Mouse (Mus musculus) CH12.LX (cell line): ENCODE measurements around the gene Apba2. TPM values are rescaled to one million over a fixed set of nuclear protein-coding genes. Genes with fewer than 3 reads are reported as not detected.
A peak's percentile ranks its signal among the peaks of the same experiment; 100 is the strongest.

Experiments
- DNase-seq: peaks from one replicate; pipeline ENCODE4 v3.0.0-alpha.2; 2013; ENCODE audit errors: extremely low read depth
- H3K27ac ChIP-seq: 2 replicates; pipeline ENCODE4 v1.5.1; 2012; ENCODE audit warnings: low read depth, mild to moderate bottlenecking, control low read depth, moderate library complexity; ENCODE audit not compliant: insufficient read depth
- H3K27me3 ChIP-seq: replicated peaks from 2 replicates; pipeline ENCODE3; 2012; ENCODE audit warnings: inconsistent platforms
- H3K36me3 ChIP-seq, 2 experiments: replicated peaks in 1 of 2; 2 replicates each; pipeline versions ENCODE3 to v1.6.1; 2012; ENCODE audit warnings: inconsistent platforms in 1 of 2, low read length in 1 of 2, mild to moderate bottlenecking in 1 of 2, mixed read lengths in 1 of 2, moderate library complexity in 1 of 2; ENCODE audit not compliant: control insufficient read depth in 1 of 2, insufficient read depth in 1 of 2
- H3K4me1 ChIP-seq, 2 experiments: 2 replicates each; pipeline ENCODE4 v1.6.1; 2012; ENCODE audit warnings: inconsistent platforms in 1 of 2, moderate library complexity in 1 of 2; ENCODE audit not compliant: insufficient read depth in 2 of 2, control insufficient read depth in 1 of 2
- H3K4me2 ChIP-seq: 2 replicates; pipeline ENCODE4 v1.6.1; 2012; ENCODE audit warnings: low read depth, mild to moderate bottlenecking, control low read depth; ENCODE audit not compliant: poor library complexity, insufficient read depth, severe bottlenecking
- H3K4me3 ChIP-seq, 3 experiments: fragments of 150-350 bp in 1 of 3; sonication (generic) in 1 of 3; replicated peaks in 1 of 3; 2 replicates each; pipeline versions ENCODE3 to v1.5.1; 2011 to 2012; ENCODE audit warnings: low read depth in 2 of 3, low read length in 2 of 3, mild to moderate bottlenecking in 2 of 3, moderate library complexity in 2 of 3, control low read depth in 1 of 3, improper control_type of control experiment in 1 of 3, inconsistent platforms in 1 of 3, mixed read lengths in 1 of 3; ENCODE audit not compliant: poor library complexity in 1 of 3
- H3K79me2 ChIP-seq: replicated peaks from 2 replicates; pipeline ENCODE4 v1.6.1; 2012; ENCODE audit warnings: mild to moderate bottlenecking, moderate library complexity; ENCODE audit not compliant: control insufficient read depth, poor library complexity, insufficient read depth, severe bottlenecking; ENCODE audit errors: extremely low read depth
- H3K9ac ChIP-seq: 2 replicates; pipeline ENCODE4 v1.6.1; 2012; ENCODE audit warnings: low read depth, mild to moderate bottlenecking, control low read depth, moderate library complexity; ENCODE audit not compliant: insufficient read depth
- H3K9me3 ChIP-seq: replicated peaks from 2 replicates; pipeline ENCODE3; 2012; ENCODE audit warnings: low read length, inconsistent platforms, mixed read lengths
- CHD1 ChIP-seq: IDR thresholded peaks from 2 replicates; pipeline ENCODE4 v1.6.1; 2012; ENCODE audit warnings: low read depth, low read length, improper control_type of control experiment, inconsistent platforms
- CTCF ChIP-seq, 2 experiments: IDR thresholded peaks in 1 of 2; conservative IDR thresholded peaks in 1 of 2; 2 replicates each; pipeline ENCODE4 v1.5.1; 2011 to 2012; ENCODE audit warnings: low read depth in 2 of 2, low read length in 2 of 2, improper control_type of control experiment in 1 of 2, inconsistent platforms in 1 of 2, mild to moderate bottlenecking in 1 of 2, moderate library complexity in 1 of 2
- E2F4 ChIP-seq: IDR thresholded peaks from 2 replicates; pipeline ENCODE4 v1.6.1; 2011; ENCODE audit warnings: low read depth, low read length, improper control_type of control experiment; ENCODE audit not compliant: insufficient replicate concordance
- EP300 ChIP-seq: IDR thresholded peaks from 2 replicates; pipeline ENCODE4 v1.6.1; 2011; ENCODE audit warnings: low read length, improper control_type of control experiment
- ETS1 ChIP-seq: conservative IDR thresholded peaks from 2 replicates; pipeline ENCODE4 v1.6.1; 2012; ENCODE audit warnings: low read depth, mild to moderate bottlenecking, inconsistent platforms, low read length, improper control_type of control experiment, moderate library complexity
- HCFC1 ChIP-seq: IDR thresholded peaks from 2 replicates; pipeline ENCODE4 v1.6.1; 2012; ENCODE audit warnings: low read depth, mild to moderate bottlenecking, inconsistent platforms, low read length, improper control_type of control experiment
- JUN ChIP-seq: IDR thresholded peaks from 2 replicates; pipeline ENCODE4 v1.6.1; 2011; ENCODE audit warnings: low read depth, mild to moderate bottlenecking, low read length, improper control_type of control experiment, moderate library complexity; ENCODE audit not compliant: insufficient read depth
- JUND ChIP-seq: conservative IDR thresholded peaks from 2 replicates; pipeline ENCODE4 v1.6.1; 2011; ENCODE audit warnings: low read depth, low read length, improper control_type of control experiment
- KAT2A ChIP-seq: IDR thresholded peaks from 2 replicates; pipeline ENCODE4 v1.6.1; 2012; ENCODE audit warnings: low read length, improper control_type of control experiment, inconsistent platforms; ENCODE audit not compliant: insufficient replicate concordance
- MAFK ChIP-seq: IDR thresholded peaks from 2 replicates; pipeline ENCODE4 v1.6.1; 2011; ENCODE audit warnings: low read length, improper control_type of control experiment; ENCODE audit not compliant: insufficient replicate concordance
- MAX ChIP-seq: IDR thresholded peaks from 2 replicates; pipeline ENCODE4 v1.6.1; 2011; ENCODE audit warnings: low read length, improper control_type of control experiment
- MAZ ChIP-seq: IDR thresholded peaks from 2 replicates; pipeline ENCODE4 v1.6.1; 2012; ENCODE audit warnings: low read depth, mild to moderate bottlenecking, inconsistent platforms, low read length, improper control_type of control experiment, moderate library complexity
- MEF2A ChIP-seq: IDR thresholded peaks from 2 replicates; pipeline ENCODE4 v1.6.1; 2014; ENCODE audit warnings: low read depth, mild to moderate bottlenecking, inconsistent platforms, low read length, improper control_type of control experiment, borderline replicate concordance
- MXI1 ChIP-seq: IDR thresholded peaks from 2 replicates; pipeline ENCODE4 v1.6.1; 2011; ENCODE audit warnings: mild to moderate bottlenecking, low read depth, low read length, improper control_type of control experiment
- MYC ChIP-seq: IDR thresholded peaks from 2 replicates; pipeline ENCODE4 v1.6.1; 2011; ENCODE audit warnings: low read depth, mild to moderate bottlenecking, improper control_type of control experiment, low read length
- NELFE ChIP-seq: IDR thresholded peaks from 2 replicates; pipeline ENCODE4 v1.6.1; 2011; ENCODE audit warnings: low read depth, low read length, improper control_type of control experiment
- PAX5 ChIP-seq: IDR thresholded peaks from 2 replicates; pipeline ENCODE4 v1.6.1; 2012; ENCODE audit warnings: low read length, inconsistent platforms, mixed read lengths
- POLR2AphosphoS2 ChIP-seq: IDR thresholded peaks from 2 replicates; pipeline ENCODE4 v1.6.1; 2011; ENCODE audit warnings: low read depth, low read length, improper control_type of control experiment
- RAD21 ChIP-seq: IDR thresholded peaks from 2 replicates; pipeline ENCODE4 v1.6.1; 2011; ENCODE audit warnings: low read depth, mild to moderate bottlenecking, low read length, improper control_type of control experiment, moderate library complexity
- SIN3A ChIP-seq: IDR thresholded peaks from 2 replicates; pipeline ENCODE4 v1.6.1; 2012; ENCODE audit warnings: low read length, improper control_type of control experiment, inconsistent platforms
- SMC3 ChIP-seq: IDR thresholded peaks from 2 replicates; pipeline ENCODE4 v1.6.1; 2011; ENCODE audit warnings: low read depth, low read length, improper control_type of control experiment
- TCF12 ChIP-seq: IDR thresholded peaks from 2 replicates; pipeline ENCODE4 v1.6.1; 2014; ENCODE audit warnings: low read depth, mild to moderate bottlenecking, inconsistent platforms, low read length, improper control_type of control experiment
- ZC3H11A ChIP-seq: IDR thresholded peaks from 2 replicates; pipeline ENCODE4 v1.6.1; 2012; ENCODE audit warnings: low read depth, mild to moderate bottlenecking, inconsistent platforms, low read length, improper control_type of control experiment
- ZMIZ1 ChIP-seq: IDR thresholded peaks from 2 replicates; pipeline ENCODE4 v1.6.1; 2012; ENCODE audit warnings: low read depth, mild to moderate bottlenecking, inconsistent platforms, low read length, improper control_type of control experiment
- dilution Hi-C: fragments of 300-500 bp; cut with MboI; formaldehyde crosslinking; loops from 2 replicates; pipeline ENCODE4 v1.14.3; 2020; ENCODE audit warnings: low sequenced_read_pairs; ENCODE audit not compliant: extremely low pct_unique_long_range_greater_than_20kb, extremely low pct_ligation_motif_present
- in situ Hi-C: fragments of 300-500 bp; cut with MboI; formaldehyde crosslinking; loops from 3 replicates; pipeline ENCODE4 v1.14.3; 2019; ENCODE audit warnings: low sequenced_read_pairs, low pct_ligation_motif_present, low pct_unique_long_range_greater_than_20kb, mixed read lengths
- polyA plus RNA-seq: library from polyadenylated mRNA; unstranded; fragments of >175 nt; gene quantifications from 2 replicates; pipeline ENCODE4 v1.2.1, GENCODE M21; 2012; ENCODE audit warnings: low read depth; ENCODE audit not compliant: insufficient read length
- total RNA-seq, 2 experiments: library from RNA; depleted of rRNA; stranded (reverse); fragments of 300-350 nt in 1 of 2; fragments of >200 nt in 1 of 2; gene quantifications; 2 replicates each; pipeline ENCODE4 v1.2.3; 2012 to 2014

The Apba2 gene
- total and polyA plus RNA-seq, 3 experiments, result 0.19 TPM; not detected in 2

- DNase-seq, result peak; percentile 49
- Histone ChIP-seq H3K36me3 (no peaks in the 10 kb centered on the region), H3K9ac (no peak overlapping the region), H3K27ac (no peak overlapping the region), H3K4me3 (no peak overlapping the region), H3K4me2 (no peak overlapping the region), H3K27me3 (peaks cover 35% of the 10 kb centered on the region), H3K4me1 (no peaks in the 10 kb centered on the region), H3K9me3 (no peaks in the 10 kb centered on the region), H3K79me2 (no peaks in the 10 kb centered on the region)
- TF ChIP-seq PAX5 (no peak), MEF2A (no peak), MAFK (no peak), KAT2A (no peak), NELFE (0 out of 2 replicates have a peak, but pooled peaks have one; percentile 21), TCF12 (no peak), MYC (no peak), CTCF (conservative IDR thresholded peaks at IDR 0.05 in 1 of 2, IDR thresholded peaks at IDR 0.05 in 1 of 2; ENCODE audit: low read depth in 2 of 2, low read length in 2 of 2) (peak; percentile 51 to 77; a peak in 3 of 4 replicates), SIN3A (no peak), HCFC1 (no peak), CHD1 (no peak), SMC3 (peak; percentile 70), RAD21 (peak; percentile 41), E2F4 (no peak), ZC3H11A (no peak)
- in situ Hi-C loops, result loop anchor here (10.0 to 25.0 kb wide), 4 partner anchors 167 to 992 kb away; partner anchors contain the start of gene Trpm1
- dilution Hi-C loops, result no loop called here
Observed at GRCm38 (mm10) chr7:64729785-64730184, 228.3 kb downstream of the Apba2 start.

GRCm38 (mm10) chr7:64739131-64739530, 237.6 kb downstream of the Apba2 start:
- in situ Hi-C loops (loop anchor here (25.0 kb wide), 3 partner anchors 177 to 1002 kb away; partner anchors contain the start of gene Trpm1), dilution Hi-C loops (no loop called here)
- H3K9ac ChIP-seq, result no peak overlapping the region
- H3K27me3 ChIP-seq, result peaks cover 37% of the 10 kb centered on the region
- H3K4me3 ChIP-seq, result no peak overlapping the region
- H3K79me2 ChIP-seq, result no peaks in the 10 kb centered on the region
- no peaks in the 10 kb centered on the region for H3K36me3 ChIP-seq
- no peak overlapping the region for H3K27ac ChIP-seq
- H3K9me3 ChIP-seq, result no peaks in the 10 kb centered on the region
- DNase-seq, result no peak
- no peaks in the 10 kb centered on the region for H3K4me1 ChIP-seq
- TF ChIP-seq ZMIZ1 (no peak), MAFK (no peak), MAZ (no peak), MEF2A (no peak), MAX (no peak), CHD1 (no peak), ZC3H11A (no peak), JUN (no peak), RAD21 (no peak), ETS1 (no peak), EP300 (no peak), MXI1 (no peak), SIN3A (no peak), POLR2AphosphoS2 (no peak), CTCF (conservative IDR thresholded peaks at IDR 0.05 in 1 of 2, IDR thresholded peaks at IDR 0.05 in 1 of 2; ENCODE audit: low read depth in 2 of 2, low read length in 2 of 2) (no peak), JUND (no peak), MYC (no peak)
- no peak overlapping the region for H3K4me2 ChIP-seq
